Mouse (Mus musculus): Measurements from ENCODE around the gene Cmtm7. TPM values are rescaled to one million over a fixed set of nuclear protein-coding genes. Genes with fewer than 3 reads are reported as not detected.

Gene Cmtm7
- polyA plus RNA-seq, 1 experiment = 95.8 TPM

DNA sequence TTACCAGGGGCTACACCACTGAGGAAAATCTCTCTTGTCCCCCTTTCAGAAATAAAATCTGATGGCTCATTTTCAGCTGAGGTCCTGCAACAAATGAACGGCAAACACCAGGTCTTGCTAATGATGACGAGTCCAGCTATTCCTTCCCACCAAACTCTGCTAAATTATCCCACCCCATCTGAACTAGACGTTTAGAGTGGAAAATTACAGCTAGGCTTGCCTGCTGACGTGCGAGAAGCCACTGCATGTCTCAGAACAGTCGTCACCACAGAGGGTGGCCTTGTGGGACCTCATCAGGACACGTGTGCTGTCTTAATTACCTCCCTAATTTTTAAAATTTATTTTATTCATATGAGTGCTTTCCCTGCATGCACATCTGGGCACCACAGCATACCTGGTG lies 10.1 kb downstream of the Cmtm7 start:
- Histone ChIP-seq H3K4me3 (ENCODE audit: insufficient read depth, low read length) (no peak overlapping the region), H3K27ac (ENCODE audit: insufficient read depth, low read length) (no peak overlapping the region), H3K4me1 (ENCODE audit: control insufficient read depth, insufficient read depth, low read length) (no peaks in the 10 kb centered on the region; the same call in 1 of the 2 replicates)
- no peak for TF ChIP-seq CTCF (IDR thresholded peaks at IDR 0.05; ENCODE audit: borderline replicate concordance, insufficient read depth, low read length)
- TF ChIP-seq POLR2A (IDR thresholded peaks at IDR 0.05; ENCODE audit: low read depth, low read length) = no peak

DNA sequence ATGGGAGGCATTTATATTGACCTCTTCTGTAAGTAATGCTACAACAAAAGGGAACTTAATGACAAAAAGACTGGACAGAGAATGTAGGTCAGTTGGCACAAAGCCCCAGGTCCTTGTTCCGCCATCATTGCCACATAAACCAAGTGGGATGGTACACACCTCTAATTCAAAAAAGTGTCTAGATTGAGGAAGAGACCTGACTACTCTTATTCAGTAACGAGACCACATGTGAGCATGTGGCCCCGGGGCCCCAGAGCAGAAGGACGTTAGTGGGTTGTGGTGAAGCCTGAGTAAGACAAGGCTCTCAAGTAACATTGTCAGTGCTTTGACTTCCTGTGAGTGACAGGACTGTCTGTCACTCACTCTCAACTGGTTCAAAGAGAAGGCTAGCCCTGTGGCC lies 11.4 kb downstream of the Cmtm7 start:
- Histone ChIP-seq H3K27ac (ENCODE audit: insufficient read depth, low read length) (no peak overlapping the region), H3K4me3 (ENCODE audit: insufficient read depth, low read length) (no peak overlapping the region), H3K4me1 (ENCODE audit: control insufficient read depth, insufficient read depth, low read length) (no peaks in the 10 kb centered on the region; the same call in 1 of the 2 replicates)
- no peak for TF ChIP-seq CTCF (IDR thresholded peaks at IDR 0.05; ENCODE audit: borderline replicate concordance, insufficient read depth, low read length)
- TF ChIP-seq POLR2A (IDR thresholded peaks at IDR 0.05; ENCODE audit: low read depth, low read length) = no peak

DNA sequence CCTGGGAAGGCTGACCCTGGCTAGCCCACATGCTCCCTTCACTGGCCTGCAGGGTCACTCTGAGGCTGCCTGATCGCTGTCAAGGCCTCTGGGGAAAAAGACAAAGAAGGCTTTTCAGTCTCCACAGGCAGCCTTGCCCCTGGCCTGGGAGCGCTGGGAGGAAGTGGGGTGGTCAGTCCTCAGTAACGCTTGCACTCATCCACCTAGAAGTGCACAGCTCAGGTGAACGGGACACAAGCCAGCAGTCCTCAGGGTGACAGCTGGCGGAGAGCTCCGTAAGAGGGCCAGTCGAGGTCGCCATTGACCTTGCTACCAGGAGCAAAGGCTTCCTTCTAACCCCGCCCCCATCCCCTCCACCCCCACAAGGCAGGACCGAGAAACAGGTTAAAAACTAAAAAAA lies 13.6 kb downstream of the Cmtm7 start:
- no peak overlapping the region for H3K4me3 ChIP-seq (ENCODE audit: insufficient read depth, low read length)
- TF ChIP-seq CTCF (IDR thresholded peaks at IDR 0.05; ENCODE audit: borderline replicate concordance, insufficient read depth, low read length) (no peak), POLR2A (IDR thresholded peaks at IDR 0.05; ENCODE audit: low read depth, low read length) (no peak)
- no peak overlapping the region for H3K27ac ChIP-seq (ENCODE audit: insufficient read depth, low read length)
- no peaks in the 10 kb centered on the region; the same call in 1 of the 2 replicates for H3K4me1 ChIP-seq (ENCODE audit: control insufficient read depth, insufficient read depth, low read length)

DNA sequence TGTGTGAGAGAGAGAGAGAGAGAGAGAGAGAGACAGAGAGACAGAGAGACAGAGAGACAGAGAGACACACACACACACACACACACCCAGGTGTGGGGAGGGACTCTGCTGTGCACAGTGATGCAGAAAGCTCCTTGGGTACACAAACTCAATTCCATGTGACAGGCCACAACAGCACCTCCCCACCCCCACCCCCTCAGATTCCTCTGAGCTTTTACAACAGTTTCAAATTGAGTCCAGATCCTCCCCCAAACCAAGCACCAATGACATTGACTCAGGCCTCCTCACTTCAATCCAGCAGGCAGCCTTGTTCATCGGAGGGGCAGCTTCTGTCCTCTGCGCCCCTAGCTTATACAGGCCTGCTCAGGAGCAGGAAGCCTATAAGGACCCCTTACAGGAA lies 14.1 kb downstream of the Cmtm7 start:
- H3K4me3 ChIP-seq (ENCODE audit: insufficient read depth, low read length) = no peak overlapping the region
- no peak for TF ChIP-seq POLR2A (IDR thresholded peaks at IDR 0.05; ENCODE audit: low read depth, low read length)
- TF ChIP-seq CTCF (IDR thresholded peaks at IDR 0.05; ENCODE audit: borderline replicate concordance, insufficient read depth, low read length) = no peak
- peak overlapping the region; percentile 44; the same call in 1 of the 2 replicates for H3K27ac ChIP-seq (ENCODE audit: insufficient read depth, low read length)
- H3K4me1 ChIP-seq (ENCODE audit: control insufficient read depth, insufficient read depth, low read length) = no peaks in the 10 kb centered on the region; the same call in 1 of the 2 replicates

DNA sequence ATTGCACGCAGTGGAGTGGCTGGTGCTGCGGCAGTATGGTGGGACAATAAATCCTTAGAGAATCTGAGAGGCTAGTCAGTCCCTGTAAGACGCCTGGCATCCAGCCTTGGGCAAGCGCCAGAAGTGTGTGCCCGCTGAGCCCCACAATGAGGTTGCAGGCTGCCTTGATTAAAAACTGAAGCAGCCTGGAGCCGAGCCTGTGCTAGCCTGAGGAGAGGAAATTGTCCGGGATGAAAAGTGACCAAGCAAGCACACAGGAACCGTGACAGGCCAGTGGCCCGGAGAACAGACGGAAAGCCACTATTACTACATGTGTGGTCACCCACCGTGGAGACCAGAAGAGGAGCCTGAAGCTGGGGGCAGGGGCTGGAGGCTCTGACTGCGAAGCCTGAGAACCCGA lies 14.6 kb downstream of the Cmtm7 start:
- TF ChIP-seq CTCF (IDR thresholded peaks at IDR 0.05; ENCODE audit: borderline replicate concordance, insufficient read depth, low read length) (no peak), POLR2A (IDR thresholded peaks at IDR 0.05; ENCODE audit: low read depth, low read length) (no peak)
- peak overlapping the region; percentile 44; the same call in 1 of the 2 replicates for H3K27ac ChIP-seq (ENCODE audit: insufficient read depth, low read length)
- H3K4me3 ChIP-seq (ENCODE audit: insufficient read depth, low read length) = no peak overlapping the region
- no peaks in the 10 kb centered on the region; the same call in 1 of the 2 replicates for H3K4me1 ChIP-seq (ENCODE audit: control insufficient read depth, insufficient read depth, low read length)

DNA sequence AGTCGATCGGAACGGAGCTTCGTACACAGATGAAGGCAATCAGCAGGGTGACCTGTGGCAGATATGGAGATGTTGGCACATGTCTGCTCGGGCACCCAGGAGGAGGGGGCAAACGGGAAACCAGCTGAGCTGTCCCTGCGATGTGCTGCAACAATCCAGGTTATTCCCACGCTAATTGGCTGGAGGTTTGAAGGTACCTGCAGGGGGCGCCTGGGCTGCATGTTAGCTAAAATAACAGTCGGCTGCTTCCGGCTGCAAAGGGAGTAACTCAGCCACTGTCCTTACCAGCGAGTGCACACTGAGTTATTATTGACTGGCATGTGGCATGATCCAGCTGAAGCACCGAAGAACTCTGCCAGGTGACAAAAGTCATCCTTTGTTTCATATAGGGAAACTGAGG lies 18.3 kb downstream of the Cmtm7 start:
- no peaks in the 10 kb centered on the region; the same call in 1 of the 2 replicates for H3K4me1 ChIP-seq (ENCODE audit: control insufficient read depth, insufficient read depth, low read length)
- H3K4me3 ChIP-seq (ENCODE audit: insufficient read depth, low read length) = no peak overlapping the region
- no peak overlapping the region for H3K27ac ChIP-seq (ENCODE audit: insufficient read depth, low read length)
- TF ChIP-seq POLR2A (IDR thresholded peaks at IDR 0.05; ENCODE audit: low read depth, low read length) = no peak
- TF ChIP-seq CTCF (IDR thresholded peaks at IDR 0.05; ENCODE audit: borderline replicate concordance, insufficient read depth, low read length) = 0 out of 2 replicates have a peak, but pooled peaks have one; percentile 24

DNA sequence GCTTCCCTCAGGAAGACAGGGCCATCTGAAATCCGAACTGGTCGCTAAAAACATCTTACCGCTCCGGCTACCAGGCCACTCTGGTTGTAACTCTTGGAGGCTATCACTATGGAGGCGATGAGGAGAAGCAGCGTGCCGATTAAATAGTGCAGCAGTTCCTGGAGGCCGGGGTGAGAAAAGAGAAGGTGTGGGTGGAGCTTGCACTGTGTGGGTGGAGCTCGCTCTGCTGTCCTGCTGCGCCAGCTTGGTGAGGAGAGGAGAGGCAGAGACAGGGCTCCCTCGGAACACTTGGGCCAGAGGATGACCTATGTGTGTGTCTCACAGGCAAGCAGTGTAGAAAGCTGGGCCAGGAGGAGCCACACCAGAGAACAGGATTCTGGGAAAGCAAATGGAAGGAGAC lies 19.8 kb downstream of the Cmtm7 start:
- H3K4me3 ChIP-seq (ENCODE audit: insufficient read depth, low read length) = no peak overlapping the region
- no peak overlapping the region for H3K27ac ChIP-seq (ENCODE audit: insufficient read depth, low read length)
- TF ChIP-seq POLR2A (IDR thresholded peaks at IDR 0.05; ENCODE audit: low read depth, low read length) (no peak), CTCF (IDR thresholded peaks at IDR 0.05; ENCODE audit: borderline replicate concordance, insufficient read depth, low read length) (no peak)
- H3K4me1 ChIP-seq (ENCODE audit: control insufficient read depth, insufficient read depth, low read length) = no peaks in the 10 kb centered on the region

DNA sequence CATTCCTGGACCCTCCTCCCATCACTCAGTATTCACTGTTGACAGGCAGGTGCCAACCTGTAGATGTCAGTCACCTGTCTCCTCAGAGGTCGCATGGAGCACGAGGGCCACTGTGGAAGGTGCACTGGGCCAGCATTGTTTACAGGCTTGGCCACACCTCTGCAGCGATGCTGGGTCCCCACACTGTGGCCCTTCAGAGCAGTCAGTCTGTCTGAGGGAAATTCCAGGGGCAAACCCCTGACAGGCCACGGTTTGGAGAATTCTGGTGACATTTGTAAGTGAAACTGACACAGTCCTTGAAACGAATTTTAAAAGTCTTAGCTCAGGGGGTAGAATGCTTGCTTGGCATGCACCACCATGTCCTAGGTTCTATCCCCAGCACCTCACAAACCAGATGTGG lies 21.3 kb downstream of the Cmtm7 start:
- no peaks in the 10 kb centered on the region for H3K4me1 ChIP-seq (ENCODE audit: control insufficient read depth, insufficient read depth, low read length)
- H3K27ac ChIP-seq (ENCODE audit: insufficient read depth, low read length) = no peak overlapping the region
- TF ChIP-seq POLR2A (IDR thresholded peaks at IDR 0.05; ENCODE audit: low read depth, low read length) = no peak
- TF ChIP-seq CTCF (IDR thresholded peaks at IDR 0.05; ENCODE audit: borderline replicate concordance, insufficient read depth, low read length) = no peak
- H3K4me3 ChIP-seq (ENCODE audit: insufficient read depth, low read length) = no peak overlapping the region

DNA sequence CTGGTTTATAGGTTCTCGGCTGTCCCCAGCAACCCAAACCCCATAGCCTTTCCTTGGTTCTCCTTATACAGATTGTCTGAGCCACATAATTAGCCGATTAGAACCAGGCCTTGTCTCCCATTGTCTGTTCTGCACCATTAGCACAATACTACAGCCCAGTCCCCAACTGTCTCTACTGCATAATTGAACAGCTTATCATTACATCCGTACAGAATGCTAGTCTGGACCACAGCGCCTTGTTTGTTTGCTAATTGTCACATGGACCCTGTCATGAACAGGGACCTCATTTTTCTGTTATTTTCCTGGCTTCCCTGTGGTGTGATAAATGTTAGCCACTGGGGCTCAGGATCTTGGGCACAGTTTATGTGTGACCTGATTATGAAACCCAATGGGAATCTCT lies 21.8 kb downstream of the Cmtm7 start:
- Histone ChIP-seq H3K4me3 (ENCODE audit: insufficient read depth, low read length) (no peak overlapping the region), H3K4me1 (ENCODE audit: control insufficient read depth, insufficient read depth, low read length) (no peaks in the 10 kb centered on the region), H3K27ac (ENCODE audit: insufficient read depth, low read length) (no peak overlapping the region)
- TF ChIP-seq CTCF (IDR thresholded peaks at IDR 0.05; ENCODE audit: borderline replicate concordance, insufficient read depth, low read length) (no peak), POLR2A (IDR thresholded peaks at IDR 0.05; ENCODE audit: low read depth, low read length) (no peak)

DNA sequence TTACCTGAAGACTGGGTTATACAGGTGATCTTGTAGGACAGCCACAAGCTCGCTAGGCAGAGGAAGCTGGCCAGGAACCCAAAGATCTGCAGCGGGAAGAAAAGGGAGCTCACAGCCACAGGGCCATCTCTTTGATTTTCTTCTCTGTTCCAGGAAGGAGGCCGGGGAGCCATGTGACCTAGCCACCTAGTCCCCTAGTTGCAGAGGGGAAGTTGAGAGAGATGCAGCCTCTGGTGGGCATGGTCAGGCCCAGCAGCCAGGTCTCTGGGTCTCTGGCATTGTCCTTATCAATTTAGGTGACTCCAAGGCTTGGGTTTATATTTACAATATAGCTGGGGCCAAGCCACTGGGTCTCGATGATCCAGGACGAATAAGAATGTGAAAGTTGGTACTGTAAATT lies 22.9 kb downstream of the Cmtm7 start:
- no peak for TF ChIP-seq POLR2A (IDR thresholded peaks at IDR 0.05; ENCODE audit: low read depth, low read length)
- no peak for TF ChIP-seq CTCF (IDR thresholded peaks at IDR 0.05; ENCODE audit: borderline replicate concordance, insufficient read depth, low read length)
- Histone ChIP-seq H3K4me3 (ENCODE audit: insufficient read depth, low read length) (no peak overlapping the region), H3K27ac (ENCODE audit: insufficient read depth, low read length) (no peak overlapping the region), H3K4me1 (ENCODE audit: control insufficient read depth, insufficient read depth, low read length) (no peaks in the 10 kb centered on the region)

DNA sequence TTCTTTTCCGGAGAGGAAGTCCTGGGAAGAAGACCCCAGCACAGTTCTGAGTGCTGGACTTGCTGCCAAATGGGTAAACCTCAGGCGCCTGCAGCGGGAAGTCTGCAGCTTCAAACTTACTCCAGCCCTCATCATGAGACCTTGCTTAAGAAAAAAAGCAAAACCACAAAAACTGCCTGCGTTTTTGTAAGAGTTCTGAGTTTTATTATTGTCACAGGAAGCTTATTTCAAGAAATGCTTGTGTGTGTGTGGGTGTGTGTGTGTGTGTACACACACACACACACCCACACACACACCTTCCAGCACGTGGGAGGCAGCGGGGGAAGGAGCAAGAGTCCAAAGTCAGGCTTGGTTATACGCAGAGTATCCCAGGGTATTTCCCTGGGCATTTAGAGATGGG lies 23.4 kb downstream of the Cmtm7 start:
- Histone ChIP-seq H3K4me1 (ENCODE audit: control insufficient read depth, insufficient read depth, low read length) (no peaks in the 10 kb centered on the region), H3K4me3 (ENCODE audit: insufficient read depth, low read length) (no peak overlapping the region), H3K27ac (ENCODE audit: insufficient read depth, low read length) (no peak overlapping the region)
- TF ChIP-seq POLR2A (IDR thresholded peaks at IDR 0.05; ENCODE audit: low read depth, low read length) (no peak), CTCF (IDR thresholded peaks at IDR 0.05; ENCODE audit: borderline replicate concordance, insufficient read depth, low read length) (no peak)
